Mouse (Mus musculus): Measurements from ENCODE around the gene Zdhhc21. TPM values are rescaled to one million over a fixed set of nuclear protein-coding genes. Genes with fewer than 3 reads are reported as not detected.
A peak's percentile ranks its signal among the peaks of the same experiment; 100 is the strongest.

Zdhhc21 gene
- polyA plus RNA-seq, 1 experiment from 2014 or later = 22.2 TPM

DNA sequence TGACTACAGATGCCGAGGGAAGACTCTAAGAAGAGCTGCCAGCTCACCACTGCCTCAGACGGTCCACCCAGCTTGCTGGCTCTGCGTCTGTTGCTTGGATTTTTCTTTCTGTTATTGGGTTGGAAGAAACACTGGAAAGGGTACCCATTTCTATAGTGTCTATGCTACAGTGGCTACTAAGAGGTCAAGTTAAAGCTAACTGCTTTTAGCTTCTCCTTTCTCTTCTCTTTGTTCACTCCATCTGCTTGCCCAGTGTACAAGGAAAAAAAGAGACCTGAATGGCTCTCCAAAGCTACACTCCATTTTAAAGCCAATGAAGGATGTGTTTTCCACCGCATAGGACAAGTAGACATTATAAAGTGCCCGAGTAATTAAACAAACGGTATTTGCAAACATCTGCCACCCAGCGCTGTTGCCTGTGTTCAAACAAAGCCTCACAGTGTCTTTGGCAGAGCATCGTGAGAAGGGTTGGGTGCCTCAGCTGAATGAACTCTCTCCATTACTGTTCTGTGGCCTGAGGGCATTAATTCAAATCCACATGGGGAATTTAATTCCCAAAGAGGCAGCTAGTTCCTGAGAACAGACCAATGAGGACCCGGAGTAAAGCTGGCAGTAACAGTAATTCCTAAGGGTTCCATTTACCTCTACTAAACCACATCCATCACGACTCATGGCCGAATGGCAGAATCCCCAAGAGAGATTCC, 94.1 kb downstream of the Zdhhc21 start:
- H3K27ac ChIP-seq (replicated peaks; ENCODE audit: low read depth, low read length) = no peak overlapping the region
- H3K9me3 ChIP-seq (ENCODE audit: control insufficient read depth, low read length) = no peaks in the 10 kb centered on the region
- no peaks in the 10 kb centered on the region for H3K36me3 ChIP-seq (ENCODE audit: control insufficient read depth, insufficient read depth, low read length)
- no peaks in the 10 kb centered on the region for H3K27me3 ChIP-seq (ENCODE audit: control insufficient read depth, insufficient read depth, low read length)
- no peak overlapping the region for H3K9ac ChIP-seq (replicated peaks; ENCODE audit: low read length)
- WGBS = 76% methylated on average over 11 of the region's 11 CpGs
- H3K4me1 ChIP-seq (ENCODE audit: control insufficient read depth, insufficient read depth, low read length) = peaks cover 13% of the 10 kb centered on the region
- DNase-seq (no peak), ATAC-seq (ENCODE audit: low FRiP score, low TSS enrichment) (no peak)
- no peak overlapping the region for H3K4me2 ChIP-seq (ENCODE audit: low read length)
- H3K4me3 ChIP-seq (replicated peaks; ENCODE audit: low read depth, low read length) = no peak overlapping the region

- no peak for ATAC-seq (ENCODE audit: low FRiP score, low TSS enrichment)
- DNase-seq = no peak
- Histone ChIP-seq H3K4me1 (ENCODE audit: control insufficient read depth, insufficient read depth, low read length) (peaks cover 13% of the 10 kb centered on the region), H3K27me3 (ENCODE audit: control insufficient read depth, insufficient read depth, low read length) (no peaks in the 10 kb centered on the region), H3K9ac (replicated peaks; ENCODE audit: low read length) (no peak overlapping the region), H3K4me2 (ENCODE audit: low read length) (no peak overlapping the region), H3K9me3 (ENCODE audit: control insufficient read depth, low read length) (no peaks in the 10 kb centered on the region), H3K27ac (replicated peaks; ENCODE audit: low read depth, low read length) (no peak overlapping the region), H3K36me3 (ENCODE audit: control insufficient read depth, insufficient read depth, low read length) (no peaks in the 10 kb centered on the region), H3K4me3 (replicated peaks; ENCODE audit: low read depth, low read length) (no peak overlapping the region)
- 42% methylated on average over 5 of the region's 5 CpGs for WGBS
Measured at GRCm38 (mm10) chr4:82763586-82763985, 96.2 kb downstream of the Zdhhc21 start.

DNA sequence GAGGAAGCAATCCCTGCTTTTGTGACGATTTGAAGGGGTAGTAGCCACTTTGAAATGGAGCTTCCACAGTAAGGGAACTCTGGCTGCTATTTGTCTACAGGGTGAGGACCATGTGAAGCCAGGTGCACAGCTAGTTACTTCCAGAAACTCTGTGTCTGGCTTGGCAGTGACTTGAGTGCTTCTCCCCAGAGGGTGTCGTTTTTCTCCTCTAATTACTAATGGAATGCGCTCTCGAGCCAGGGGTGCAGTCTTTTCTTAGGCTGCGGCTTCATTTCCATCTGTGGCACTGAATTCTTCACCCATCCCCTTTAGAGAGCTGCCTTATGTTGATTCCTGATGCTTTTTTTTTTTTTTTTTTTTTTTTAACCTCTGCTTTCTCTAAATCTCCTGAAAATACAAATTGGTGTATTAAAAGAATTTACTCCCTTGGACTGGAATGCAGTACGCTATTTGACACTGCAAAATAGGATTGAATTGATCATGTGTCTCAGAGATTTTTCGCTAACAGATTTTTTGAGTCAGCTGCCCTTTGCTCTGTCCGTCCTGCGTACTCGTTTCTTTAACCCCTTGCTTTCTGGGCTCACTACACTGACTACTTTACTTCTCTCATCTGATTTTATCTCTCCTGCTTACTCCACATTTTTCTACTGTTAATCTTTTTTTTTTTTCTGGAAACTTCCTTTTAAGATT, 97.2 kb downstream of the Zdhhc21 start:
- Histone ChIP-seq H3K36me3 (ENCODE audit: control insufficient read depth, insufficient read depth, low read length) (no peaks in the 10 kb centered on the region), H3K4me2 (ENCODE audit: low read length) (peak overlapping the region; percentile 25; the same call in 1 of the 2 replicates), H3K9me3 (ENCODE audit: control insufficient read depth, low read length) (no peaks in the 10 kb centered on the region), H3K4me3 (replicated peaks; ENCODE audit: low read depth, low read length) (no peak overlapping the region), H3K27me3 (ENCODE audit: control insufficient read depth, insufficient read depth, low read length) (no peaks in the 10 kb centered on the region), H3K9ac (replicated peaks; ENCODE audit: low read length) (no peak overlapping the region), H3K27ac (replicated peaks; ENCODE audit: low read depth, low read length) (no peak overlapping the region), H3K4me1 (ENCODE audit: control insufficient read depth, insufficient read depth, low read length) (peaks cover 13% of the 10 kb centered on the region)
- ATAC-seq (ENCODE audit: low FRiP score, low TSS enrichment) (no peak), DNase-seq (peak; percentile 50)
- WGBS = 4% methylated on average over 10 of the region's 10 CpGs

- no peak overlapping the region for H3K4me3 ChIP-seq (replicated peaks; ENCODE audit: low read depth, low read length)
- no peaks in the 10 kb centered on the region for H3K36me3 ChIP-seq (ENCODE audit: control insufficient read depth, insufficient read depth, low read length)
- no peak for DNase-seq
- no peaks in the 10 kb centered on the region for H3K9me3 ChIP-seq (ENCODE audit: control insufficient read depth, low read length)
- H3K4me2 ChIP-seq (ENCODE audit: low read length) = no peak overlapping the region
- 3% methylated on average over 3 of the region's 3 CpGs for WGBS
- no peaks in the 10 kb centered on the region for H3K27me3 ChIP-seq (ENCODE audit: control insufficient read depth, insufficient read depth, low read length)
- peaks cover 9% of the 10 kb centered on the region; the same call in 1 of the 2 replicates for H3K4me1 ChIP-seq (ENCODE audit: control insufficient read depth, insufficient read depth, low read length)
- H3K9ac ChIP-seq (replicated peaks; ENCODE audit: low read length) = no peak overlapping the region
- no peak for ATAC-seq (ENCODE audit: low FRiP score, low TSS enrichment)
- no peak overlapping the region for H3K27ac ChIP-seq (replicated peaks; ENCODE audit: low read depth, low read length)
Measured at GRCm38 (mm10) chr4:82756295-82756626, 103.5 kb downstream of the Zdhhc21 start.

DNA sequence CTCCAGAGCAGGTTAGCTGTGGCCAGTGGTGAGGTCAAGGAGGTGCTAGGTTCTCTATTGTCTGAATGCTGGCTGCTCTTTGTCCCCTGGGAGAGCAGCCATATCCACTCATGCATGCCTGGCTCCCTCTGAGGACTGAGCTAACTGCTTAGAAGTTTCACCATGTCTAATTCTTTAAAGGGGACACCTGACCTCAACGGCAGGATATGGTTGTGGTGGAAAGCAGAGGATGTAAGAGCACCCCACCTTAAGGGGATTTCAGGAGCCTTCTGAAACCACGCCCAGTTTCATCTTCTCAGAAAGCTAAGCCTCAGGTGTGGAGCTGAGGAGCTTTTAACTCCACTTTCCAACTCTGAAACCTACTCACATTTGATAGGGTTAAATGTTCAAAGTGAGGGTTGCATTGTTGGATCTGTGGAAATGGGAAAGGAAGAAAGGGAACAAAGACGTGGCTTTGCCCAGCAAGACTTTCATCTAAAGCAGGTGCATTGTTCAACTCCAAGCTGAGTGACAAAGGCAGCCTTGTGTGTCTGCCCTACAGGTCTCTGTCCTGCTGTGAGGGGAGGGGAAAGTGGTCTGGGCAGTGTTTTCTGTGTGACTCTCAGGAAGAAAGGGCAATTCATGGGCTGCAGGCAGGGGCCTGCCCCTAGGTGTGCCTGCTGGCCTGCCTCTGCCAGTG, 104.0 kb downstream of the Zdhhc21 start:
- peaks cover 9% of the 10 kb centered on the region; the same call in 1 of the 2 replicates for H3K4me1 ChIP-seq (ENCODE audit: control insufficient read depth, insufficient read depth, low read length)
- no peaks in the 10 kb centered on the region for H3K36me3 ChIP-seq (ENCODE audit: control insufficient read depth, insufficient read depth, low read length)
- no peaks in the 10 kb centered on the region for H3K27me3 ChIP-seq (ENCODE audit: control insufficient read depth, insufficient read depth, low read length)
- no peak overlapping the region for H3K4me3 ChIP-seq (replicated peaks; ENCODE audit: low read depth, low read length)
- WGBS = 8% methylated on average over 3 of the region's 3 CpGs
- H3K27ac ChIP-seq (replicated peaks; ENCODE audit: low read depth, low read length) = no peak overlapping the region
- no peak overlapping the region for H3K4me2 ChIP-seq (ENCODE audit: low read length)
- DNase-seq (no peak), ATAC-seq (ENCODE audit: low FRiP score, low TSS enrichment) (no peak; the same call in 1 of the 2 replicates)
- H3K9me3 ChIP-seq (ENCODE audit: control insufficient read depth, low read length) = no peaks in the 10 kb centered on the region; the same call in 1 of the 2 replicates
- H3K9ac ChIP-seq (replicated peaks; ENCODE audit: low read length) = no peak overlapping the region

Other genes with a start within 250 kb of the Zdhhc21 start
- 64.4 and 72.0 TPM in 2 replicates for gene Nfib, start 154.2 kb downstream of the Zdhhc21 start, polyA plus RNA-seq (2014; fragmentation: Nextera tagmentation; extraction: Ambion mirVana)
- gene Cer1, start 25.2 kb upstream of the Zdhhc21 start, polyA plus RNA-seq (2014; fragmentation: Nextera tagmentation; extraction: Ambion mirVana) = not detected in 2 replicates
- gene Frem1, start 192.4 kb upstream of the Zdhhc21 start, polyA plus RNA-seq (2014; fragmentation: Nextera tagmentation; extraction: Ambion mirVana) = 2.1 and 2.9 TPM in 2 replicates